Mouse (Mus musculus): ENCODE data around the gene Rwdd3.

GRCm38 (mm10) chr3:121171872-121172265 lies 374 bp upstream of the Rwdd3 start:
- no peak for TF ChIP-seq CTCF (IDR thresholded peaks at IDR 0.05; ENCODE audit: low read depth, low read length)
- TF ChIP-seq GATA1 (IDR thresholded peaks at IDR 0.05; ENCODE audit: borderline replicate concordance, low read length) = no peak

Measured in G1E (cell line).